Mouse (Mus musculus): ENCODE data around the gene Htra3. TPM values are rescaled to one million over a fixed set of nuclear protein-coding genes. Genes with fewer than 3 reads are reported as not detected.

Gene Htra3
- polyA plus RNA-seq, 1 experiment from 2014 or later, result 15.2 TPM

GRCm38 (mm10) chr5:35645938-35646493 lies 33.6 kb downstream of the Htra3 start:
- Histone ChIP-seq H3K27me3 (replicated peaks) (no peaks in the 10 kb centered on the region), H3K27ac (no peak overlapping the region), H3K9me3 (no peaks in the 10 kb centered on the region), H3K4me3 (no peak overlapping the region), H3K36me3 (replicated peaks) (no peaks in the 10 kb centered on the region), H3K4me2 (no peak overlapping the region), H3K9ac (no peak overlapping the region), H3K4me1 (no peaks in the 10 kb centered on the region)
- 80% methylated on average over 6 of the region's 6 CpGs for WGBS
- ATAC-seq (replicated peaks), result no peak

GRCm38 (mm10) chr5:35644082-35644481 lies 35.5 kb downstream of the Htra3 start:
- 42% methylated on average over 4 of the region's 4 CpGs for WGBS
- Histone ChIP-seq H3K4me1 (no peaks in the 10 kb centered on the region), H3K9ac (no peak overlapping the region), H3K9me3 (no peaks in the 10 kb centered on the region), H3K27me3 (replicated peaks) (no peaks in the 10 kb centered on the region), H3K36me3 (replicated peaks) (no peaks in the 10 kb centered on the region), H3K27ac (no peak overlapping the region), H3K4me2 (no peak overlapping the region), H3K4me3 (no peak overlapping the region)
- no peak for ATAC-seq (replicated peaks)

GRCm38 (mm10) chr5:35643401-35644048 lies 36.1 kb downstream of the Htra3 start:
- 82% methylated on average over 9 of the region's 9 CpGs for WGBS
- ATAC-seq (replicated peaks), result no peak
- H3K4me3 ChIP-seq, result no peak overlapping the region
- no peak overlapping the region for H3K9ac ChIP-seq
- H3K36me3 ChIP-seq (replicated peaks), result no peaks in the 10 kb centered on the region
- no peaks in the 10 kb centered on the region for H3K4me1 ChIP-seq
- H3K27ac ChIP-seq, result no peak overlapping the region
- no peak overlapping the region for H3K4me2 ChIP-seq
- H3K27me3 ChIP-seq (replicated peaks), result no peaks in the 10 kb centered on the region
- no peaks in the 10 kb centered on the region for H3K9me3 ChIP-seq

- Histone ChIP-seq H3K4me1 (no peaks in the 10 kb centered on the region), H3K36me3 (replicated peaks) (no peaks in the 10 kb centered on the region), H3K27me3 (replicated peaks) (no peaks in the 10 kb centered on the region), H3K4me3 (no peak overlapping the region), H3K4me2 (no peak overlapping the region), H3K27ac (no peak overlapping the region), H3K9me3 (no peaks in the 10 kb centered on the region), H3K9ac (no peak overlapping the region)
- 63% methylated on average over 10 of the region's 10 CpGs for WGBS
- ATAC-seq (replicated peaks), result no peak
Measured at GRCm38 (mm10) chr5:35641961-35642584, 37.5 kb downstream of the Htra3 start.

GRCm38 (mm10) chr5:35636016-35636415 lies 43.6 kb downstream of the Htra3 start:
- no peak overlapping the region for H3K4me3 ChIP-seq
- 88% methylated on average over 2 of the region's 2 CpGs for WGBS
- no peak overlapping the region for H3K9ac ChIP-seq
- no peak overlapping the region for H3K4me2 ChIP-seq
- no peak overlapping the region for H3K27ac ChIP-seq
- ATAC-seq (replicated peaks), result no peak
- H3K9me3 ChIP-seq, result no peaks in the 10 kb centered on the region
- H3K4me1 ChIP-seq, result no peaks in the 10 kb centered on the region
- H3K36me3 ChIP-seq (replicated peaks), result no peaks in the 10 kb centered on the region
- no peaks in the 10 kb centered on the region for H3K27me3 ChIP-seq (replicated peaks)

GRCm38 (mm10) chr5:35632841-35633240 lies 46.7 kb downstream of the Htra3 start:
- ATAC-seq (replicated peaks), result no peak

GRCm38 (mm10) chr5:35631755-35632154 lies 47.8 kb downstream of the Htra3 start:
- Histone ChIP-seq H3K27ac (no peak overlapping the region), H3K9me3 (no peaks in the 10 kb centered on the region), H3K9ac (no peak overlapping the region), H3K4me2 (no peak overlapping the region), H3K36me3 (replicated peaks) (no peaks in the 10 kb centered on the region), H3K27me3 (replicated peaks) (no peaks in the 10 kb centered on the region), H3K4me1 (no peaks in the 10 kb centered on the region), H3K4me3 (no peak overlapping the region)
- ATAC-seq (replicated peaks), result no peak
- 83% methylated on average over 5 of the region's 5 CpGs for WGBS

More at GRCm38 (mm10) chr5:35632841-35633240, 46.7 kb downstream of the Htra3 start:
- Histone ChIP-seq H3K27ac (no peak overlapping the region), H3K27me3 (replicated peaks) (no peaks in the 10 kb centered on the region), H3K4me2 (no peak overlapping the region), H3K4me1 (no peaks in the 10 kb centered on the region), H3K9me3 (no peaks in the 10 kb centered on the region), H3K4me3 (no peak overlapping the region), H3K9ac (no peak overlapping the region), H3K36me3 (replicated peaks) (no peaks in the 10 kb centered on the region)
- WGBS, result 86% methylated on average over 6 of the region's 6 CpGs

- Histone ChIP-seq H3K4me3 (no peak overlapping the region), H3K4me1 (no peaks in the 10 kb centered on the region), H3K4me2 (no peak overlapping the region), H3K27me3 (replicated peaks) (no peaks in the 10 kb centered on the region), H3K27ac (no peak overlapping the region), H3K9ac (no peak overlapping the region), H3K9me3 (no peaks in the 10 kb centered on the region), H3K36me3 (replicated peaks) (no peaks in the 10 kb centered on the region)
- ATAC-seq (replicated peaks), result no peak
- 95% methylated on average over 3 of the region's 3 CpGs for WGBS
Measured at GRCm38 (mm10) chr5:35631224-35631623, 48.4 kb downstream of the Htra3 start.

GRCm38 (mm10) chr5:35630706-35631105 lies 48.9 kb downstream of the Htra3 start:
- no peaks in the 10 kb centered on the region for H3K4me1 ChIP-seq
- no peak overlapping the region for H3K4me3 ChIP-seq
- no peaks in the 10 kb centered on the region for H3K36me3 ChIP-seq (replicated peaks)
- H3K27me3 ChIP-seq (replicated peaks), result no peaks in the 10 kb centered on the region
- no peak overlapping the region for H3K9ac ChIP-seq
- H3K27ac ChIP-seq, result no peak overlapping the region
- H3K4me2 ChIP-seq, result no peak overlapping the region
- 85% methylated on average over 1 of the region's 1 CpGs for WGBS
- ATAC-seq (replicated peaks), result no peak
- H3K9me3 ChIP-seq, result no peaks in the 10 kb centered on the region

- H3K4me2 ChIP-seq, result no peak overlapping the region
- ATAC-seq (replicated peaks), result no peak
- H3K36me3 ChIP-seq (replicated peaks), result no peaks in the 10 kb centered on the region
- H3K4me1 ChIP-seq, result no peaks in the 10 kb centered on the region
- H3K27ac ChIP-seq, result no peak overlapping the region
- H3K9me3 ChIP-seq, result no peaks in the 10 kb centered on the region
- no peak overlapping the region for H3K4me3 ChIP-seq
- H3K27me3 ChIP-seq (replicated peaks), result no peaks in the 10 kb centered on the region
- H3K9ac ChIP-seq, result no peak overlapping the region
Measured at GRCm38 (mm10) chr5:35629333-35629732, 50.2 kb downstream of the Htra3 start.

GRCm38 (mm10) chr5:35628685-35629084 lies 50.9 kb downstream of the Htra3 start:
- Histone ChIP-seq H3K36me3 (replicated peaks) (no peaks in the 10 kb centered on the region), H3K27me3 (replicated peaks) (no peaks in the 10 kb centered on the region), H3K9ac (no peak overlapping the region), H3K27ac (no peak overlapping the region), H3K9me3 (no peaks in the 10 kb centered on the region), H3K4me1 (no peaks in the 10 kb centered on the region), H3K4me2 (no peak overlapping the region), H3K4me3 (no peak overlapping the region)
- WGBS, result 43% methylated on average over 1 of the region's 1 CpGs
- ATAC-seq (replicated peaks), result no peak

- H3K4me2 ChIP-seq, result no peak overlapping the region
- no peaks in the 10 kb centered on the region for H3K36me3 ChIP-seq (replicated peaks)
- no peak overlapping the region for H3K27ac ChIP-seq
- no peak overlapping the region for H3K9ac ChIP-seq
- no peak for ATAC-seq (replicated peaks)
- H3K4me3 ChIP-seq, result no peak overlapping the region
- H3K4me1 ChIP-seq, result no peaks in the 10 kb centered on the region
- no peaks in the 10 kb centered on the region for H3K9me3 ChIP-seq
- no peaks in the 10 kb centered on the region for H3K27me3 ChIP-seq (replicated peaks)
- 69% methylated on average over 7 of the region's 7 CpGs for WGBS
Measured at GRCm38 (mm10) chr5:35627307-35627840, 52.2 kb downstream of the Htra3 start.

- no peak overlapping the region for H3K4me3 ChIP-seq
- no peaks in the 10 kb centered on the region for H3K27me3 ChIP-seq (replicated peaks)
- WGBS, result 91% methylated on average over 2 of the region's 2 CpGs
- ATAC-seq (replicated peaks), result no peak
- H3K36me3 ChIP-seq (replicated peaks), result no peaks in the 10 kb centered on the region
- H3K4me2 ChIP-seq, result no peak overlapping the region
- no peak overlapping the region for H3K9ac ChIP-seq
- H3K27ac ChIP-seq, result no peak overlapping the region
- no peaks in the 10 kb centered on the region for H3K4me1 ChIP-seq
- H3K9me3 ChIP-seq, result no peaks in the 10 kb centered on the region
Measured at GRCm38 (mm10) chr5:35626408-35626807, 53.2 kb downstream of the Htra3 start.
